Mouse (Mus musculus): ENCODE measurements at regions not wholly inside any gene's neighbourhood (a gene's known extent, or its start where the extent isn't known, plus 50 kb on each side); places are given as distances from the start of the nearest gene placed in this dataset.
"Not testable (repeated sequence)": the region's sequence is repeated elsewhere in the genome, so short reads cannot be mapped to it uniquely, and the experiment has no call there.

DNA sequence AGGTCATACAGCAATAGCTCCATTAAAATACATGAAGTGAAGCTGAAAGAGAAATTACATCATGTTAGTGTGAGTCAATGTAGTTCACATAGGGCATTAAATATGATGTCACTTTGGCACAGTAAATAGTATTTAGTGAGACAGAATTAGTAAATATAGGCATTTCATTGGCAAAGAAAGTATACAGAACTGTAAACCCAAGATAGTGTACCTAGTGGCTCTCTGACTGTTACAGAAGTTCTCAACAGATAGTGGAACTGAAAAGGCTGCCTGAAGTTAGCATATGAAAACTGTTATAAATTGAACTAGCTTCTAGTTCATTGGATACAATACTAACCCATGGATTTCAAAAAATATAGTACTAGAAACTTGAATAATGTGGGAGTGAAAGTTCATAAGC is 1642.1 kb upstream of the Cdh6 start:
- H3K4me1 ChIP-seq (ENCODE audit: insufficient read depth, low read length) = no peaks in the 10 kb centered on the region
- H3K36me3 ChIP-seq (ENCODE audit: insufficient read depth, low read length) = no peaks in the 10 kb centered on the region
- no peak overlapping the region for H3K9ac ChIP-seq (replicated peaks; ENCODE audit: low read length, poor library complexity, severe bottlenecking)
- H3K27me3 ChIP-seq (ENCODE audit: insufficient read depth, low read length) = no peaks in the 10 kb centered on the region
- no peak overlapping the region for H3K4me3 ChIP-seq (ENCODE audit: low read depth, low read length)
- no peak overlapping the region for H3K4me2 ChIP-seq (ENCODE audit: low read depth, low read length, poor library complexity, severe bottlenecking)
- TF ChIP-seq CTCF (IDR thresholded peaks at IDR 0.05) = no peak
- ATAC-seq (ENCODE audit: low FRiP score) (no peak), DNase-seq (ENCODE audit: low spot score) (no peak)
- no peak overlapping the region for H3K27ac ChIP-seq (ENCODE audit: low read depth, low read length)
- H3K9me3 ChIP-seq (ENCODE audit: low read length) = no peaks in the 10 kb centered on the region

DNA sequence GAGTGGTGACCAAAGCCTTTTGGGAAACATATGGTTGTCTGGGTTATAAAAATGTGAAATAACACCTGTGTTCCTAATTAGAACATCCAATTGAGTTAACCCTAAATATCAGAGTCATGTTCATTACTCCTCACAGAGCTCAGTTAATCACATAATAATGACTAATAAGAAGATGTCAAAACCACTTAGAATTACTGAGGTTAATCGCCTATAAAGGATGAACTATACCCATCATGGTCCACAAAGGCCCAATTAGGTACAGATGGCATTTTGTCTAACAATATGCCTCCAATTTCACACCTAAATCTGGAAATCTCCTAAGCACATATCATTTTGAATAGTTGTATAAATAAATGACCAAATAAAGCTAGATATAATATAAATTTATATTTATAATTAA is 1633.4 kb upstream of the Cdh6 start:
- Histone ChIP-seq H3K4me3 (ENCODE audit: low read depth, low read length) (no peak overlapping the region), H3K4me2 (ENCODE audit: low read depth, low read length, poor library complexity, severe bottlenecking) (no peak overlapping the region), H3K36me3 (ENCODE audit: insufficient read depth, low read length) (no peaks in the 10 kb centered on the region), H3K27ac (ENCODE audit: low read depth, low read length) (no peak overlapping the region), H3K9ac (replicated peaks; ENCODE audit: low read length, poor library complexity, severe bottlenecking) (no peak overlapping the region), H3K4me1 (ENCODE audit: insufficient read depth, low read length) (no peaks in the 10 kb centered on the region), H3K27me3 (ENCODE audit: insufficient read depth, low read length) (no peaks in the 10 kb centered on the region), H3K9me3 (ENCODE audit: low read length) (no peaks in the 10 kb centered on the region)
- no peak for TF ChIP-seq CTCF (IDR thresholded peaks at IDR 0.05)
- WGBS = 72% methylated on average over 1 of the region's 1 CpGs
- no peak for ATAC-seq (ENCODE audit: low FRiP score)
- peak; percentile 53 for DNase-seq (ENCODE audit: low spot score)

DNA sequence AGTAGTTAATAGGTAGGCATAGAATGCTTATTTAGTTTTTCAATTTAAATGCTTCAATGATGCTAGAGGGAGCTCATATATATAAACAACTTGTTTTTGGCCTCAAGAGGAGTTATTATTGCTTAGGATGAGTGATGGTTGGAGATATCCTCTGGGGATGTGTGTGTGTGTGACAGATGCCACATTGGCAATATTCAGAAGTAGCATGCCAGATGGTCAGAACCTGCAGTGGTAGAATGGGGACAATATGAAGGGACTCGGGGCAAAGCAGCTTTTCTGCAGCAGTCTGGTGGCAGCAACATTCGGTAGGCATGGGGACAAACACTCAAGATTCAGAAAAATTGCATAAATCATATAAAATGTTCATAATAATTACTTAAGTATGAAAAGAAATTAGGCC is 1621.7 kb upstream of the Cdh6 start:
- Histone ChIP-seq H3K27ac (ENCODE audit: low read depth, low read length) (no peak overlapping the region), H3K9me3 (ENCODE audit: low read length) (no peaks in the 10 kb centered on the region), H3K27me3 (ENCODE audit: insufficient read depth, low read length) (no peaks in the 10 kb centered on the region), H3K4me3 (ENCODE audit: low read depth, low read length) (no peak overlapping the region), H3K36me3 (ENCODE audit: insufficient read depth, low read length) (no peaks in the 10 kb centered on the region), H3K9ac (replicated peaks; ENCODE audit: low read length, poor library complexity, severe bottlenecking) (no peak overlapping the region), H3K4me1 (ENCODE audit: insufficient read depth, low read length) (no peaks in the 10 kb centered on the region), H3K4me2 (ENCODE audit: low read depth, low read length, poor library complexity, severe bottlenecking) (no peak overlapping the region)
- no peak for TF ChIP-seq CTCF (IDR thresholded peaks at IDR 0.05)
- WGBS = 69% methylated on average over 2 of the region's 2 CpGs
- DNase-seq (ENCODE audit: low spot score) (peak; percentile 74), ATAC-seq (ENCODE audit: low FRiP score) (no peak; the same call in 1 of the 2 replicates)

DNA sequence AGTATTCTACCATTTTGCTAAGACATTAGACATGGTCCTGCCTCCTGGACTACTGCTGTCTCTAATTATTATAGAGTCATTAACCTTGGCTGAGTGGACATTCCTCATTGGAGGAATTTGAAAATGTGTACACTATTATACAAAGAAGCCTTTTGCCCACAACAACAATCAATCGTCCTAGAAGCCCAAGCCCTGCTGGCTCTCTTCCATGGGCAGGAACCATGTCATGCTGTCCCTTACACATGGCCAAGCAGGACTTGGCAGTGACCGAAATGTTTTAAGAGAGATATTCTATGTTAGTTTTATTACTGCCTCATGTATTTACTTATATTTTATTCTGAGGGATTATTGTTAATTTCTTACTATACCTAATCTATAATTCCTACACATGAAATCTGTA is 1607.3 kb upstream of the Cdh6 start:
- Histone ChIP-seq H3K9me3 (ENCODE audit: low read length) (no peaks in the 10 kb centered on the region), H3K4me2 (ENCODE audit: low read depth, low read length, poor library complexity, severe bottlenecking) (no peak overlapping the region), H3K4me3 (ENCODE audit: low read depth, low read length) (no peak overlapping the region), H3K9ac (replicated peaks; ENCODE audit: low read length, poor library complexity, severe bottlenecking) (no peak overlapping the region), H3K27me3 (ENCODE audit: insufficient read depth, low read length) (no peaks in the 10 kb centered on the region), H3K4me1 (ENCODE audit: insufficient read depth, low read length) (no peaks in the 10 kb centered on the region), H3K27ac (ENCODE audit: low read depth, low read length) (no peak overlapping the region), H3K36me3 (ENCODE audit: insufficient read depth, low read length) (no peaks in the 10 kb centered on the region)
- ATAC-seq (ENCODE audit: low FRiP score) (no peak; the same call in 1 of the 2 replicates), DNase-seq (ENCODE audit: low spot score) (peak; percentile 14)
- 79% methylated on average over 2 of the region's 2 CpGs for WGBS
- no peak for TF ChIP-seq CTCF (IDR thresholded peaks at IDR 0.05)

DNA sequence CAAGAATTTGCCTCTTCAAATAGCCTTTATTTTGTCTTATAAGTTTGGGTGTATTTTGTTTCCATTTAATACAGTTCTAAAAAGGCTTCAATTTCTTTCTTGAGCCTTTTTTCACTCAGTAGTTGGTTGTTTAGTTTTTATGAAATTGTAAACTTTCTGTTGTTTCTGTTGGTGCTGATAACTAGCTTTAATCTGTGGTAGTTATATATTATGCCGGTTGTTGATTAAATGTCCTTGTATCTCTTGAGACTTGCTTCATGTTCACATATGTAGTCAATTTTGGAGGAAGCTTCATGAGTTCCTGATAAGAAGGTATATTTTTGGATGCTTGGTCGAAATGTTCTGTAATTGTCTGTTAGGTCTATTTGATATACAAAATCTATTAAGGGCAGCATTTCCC is 1568.3 kb upstream of the Cdh6 start:
- Histone ChIP-seq H3K36me3 (ENCODE audit: insufficient read depth, low read length) (no peaks in the 10 kb centered on the region), H3K4me2 (ENCODE audit: low read depth, low read length, poor library complexity, severe bottlenecking) (no peak overlapping the region), H3K9me3 (ENCODE audit: low read length) (no peaks in the 10 kb centered on the region), H3K27me3 (ENCODE audit: insufficient read depth, low read length) (no peaks in the 10 kb centered on the region), H3K4me3 (ENCODE audit: low read depth, low read length) (no peak overlapping the region), H3K9ac (replicated peaks; ENCODE audit: low read length, poor library complexity, severe bottlenecking) (no peak overlapping the region), H3K4me1 (ENCODE audit: insufficient read depth, low read length) (no peaks in the 10 kb centered on the region), H3K27ac (ENCODE audit: low read depth, low read length) (no peak overlapping the region)
- ATAC-seq (ENCODE audit: low FRiP score) (no peak), DNase-seq (ENCODE audit: low spot score) (no peak)
- 85% methylated on average over 2 of the region's 2 CpGs for WGBS
- TF ChIP-seq CTCF (IDR thresholded peaks at IDR 0.05) = no peak

GRCm38 (mm10) chr15:14697925-14698324 is 1524.5 kb upstream of the Cdh6 start:
- not testable (repeated sequence) for H3K4me3 ChIP-seq (ENCODE audit: low read depth, low read length); H3K36me3 ChIP-seq (ENCODE audit: insufficient read depth, low read length); DNase-seq (ENCODE audit: low spot score); H3K4me2 ChIP-seq (ENCODE audit: low read depth, low read length, poor library complexity, severe bottlenecking); H3K9ac ChIP-seq (replicated peaks; ENCODE audit: low read length, poor library complexity, severe bottlenecking); H3K27me3 ChIP-seq (ENCODE audit: insufficient read depth, low read length); H3K27ac ChIP-seq (ENCODE audit: low read depth, low read length); ATAC-seq (ENCODE audit: low FRiP score); H3K4me1 ChIP-seq (ENCODE audit: insufficient read depth, low read length)
- WGBS = 91% methylated on average over 2 of the region's 2 CpGs
- H3K9me3 ChIP-seq (ENCODE audit: low read length) = 0 out of 2 replicates have a peak, but pooled peaks cover 11% of the 10 kb centered on the region

All from midbrain, postnatal 0 days (tissue).